Mouse (Mus musculus) embryo, embryonic 10.5 days (tissue): ENCODE results near the gene Ascl5.

Source experiments
- DNase-seq: peaks from one replicate; pipeline ENCODE4 v3.0.0-alpha.2; 2015; ENCODE audit warnings: low spot score

The Ascl5 gene

DNA sequence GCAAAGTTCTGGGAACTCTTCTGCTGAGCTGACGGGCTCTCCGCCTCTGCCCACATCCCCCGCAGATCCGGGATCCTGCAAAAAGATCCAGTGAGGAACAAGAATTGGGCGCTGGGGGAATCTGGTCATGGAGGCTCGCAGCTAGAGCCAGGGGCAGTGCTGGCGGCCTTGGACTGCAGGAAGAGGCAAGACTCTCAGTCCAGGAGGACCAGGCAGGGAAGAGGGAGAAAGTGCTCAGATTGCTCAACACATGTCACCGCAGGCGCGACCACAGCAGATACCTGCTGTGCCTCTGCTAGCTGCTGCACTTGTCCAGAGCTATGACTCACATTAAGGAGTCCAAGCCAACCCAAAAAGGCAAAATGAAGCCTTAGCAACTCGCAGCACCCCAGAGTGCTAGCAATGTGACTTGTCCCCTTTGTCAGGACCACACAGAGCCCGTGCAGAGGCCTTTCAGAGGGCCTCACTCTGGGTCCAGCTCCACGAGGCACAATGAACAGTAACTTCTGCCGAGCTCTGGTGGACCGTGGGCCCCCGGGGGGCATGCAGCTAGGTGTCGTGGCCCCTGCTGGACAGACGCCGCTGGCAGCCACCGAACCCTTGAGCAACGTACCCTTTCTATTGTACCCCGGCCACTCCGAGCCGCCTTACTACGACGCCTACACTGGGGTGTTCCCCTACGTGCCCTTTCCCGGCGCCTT, at the start of gene Ascl5:
TSS of gene Ascl5 (plus strand) at position 493 of the 701 bp plus-strand sequence.
- DNase-seq = no peak

DNA sequence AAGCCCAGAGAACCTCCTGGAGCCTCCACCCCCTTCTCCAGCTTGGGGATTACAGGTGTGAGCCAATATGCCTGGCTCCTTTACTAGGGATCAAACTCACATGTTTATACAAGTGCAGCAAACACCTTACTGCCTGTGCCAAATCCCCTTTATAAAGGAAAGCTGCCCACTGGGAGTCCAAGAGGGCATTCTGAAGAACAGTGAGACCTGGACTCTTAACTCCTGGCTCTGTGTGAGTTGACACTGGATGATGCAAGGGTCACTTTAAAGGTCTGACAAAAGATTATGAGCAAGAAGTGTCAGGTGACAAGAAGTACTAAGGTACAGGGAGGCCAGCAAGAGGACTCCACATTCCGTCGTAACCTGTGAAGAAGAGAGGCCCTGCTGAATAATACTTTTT, 49.2 kb upstream of the Ascl5 start:
- no peak for DNase-seq

DNA sequence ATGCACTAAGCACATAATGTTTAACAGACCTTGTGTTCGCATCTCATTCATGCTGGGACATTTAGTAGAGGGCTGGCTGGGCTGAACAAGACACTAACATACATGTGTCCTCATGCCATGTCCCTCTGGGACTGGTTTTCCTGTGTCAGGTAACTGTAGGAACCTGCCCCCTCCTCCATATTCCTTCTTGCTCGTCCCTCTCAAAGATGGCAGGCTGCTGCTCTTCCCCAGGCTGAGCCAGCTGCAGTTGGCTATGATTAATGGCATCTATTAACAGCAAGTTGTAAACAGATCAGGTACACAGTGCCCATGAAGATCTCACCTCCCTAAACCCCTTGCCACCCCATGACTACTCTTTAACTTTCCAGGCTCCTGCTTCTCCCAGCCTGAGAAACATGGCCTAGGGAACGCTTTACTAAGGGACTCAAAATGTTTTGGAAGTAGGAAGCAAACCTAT, 44.3 kb upstream of the Ascl5 start, which contains the start of gene Igfn1:
TSS of gene Igfn1 (minus strand) at position 51 of the 457 bp plus-strand sequence.
- no peak for DNase-seq

DNA sequence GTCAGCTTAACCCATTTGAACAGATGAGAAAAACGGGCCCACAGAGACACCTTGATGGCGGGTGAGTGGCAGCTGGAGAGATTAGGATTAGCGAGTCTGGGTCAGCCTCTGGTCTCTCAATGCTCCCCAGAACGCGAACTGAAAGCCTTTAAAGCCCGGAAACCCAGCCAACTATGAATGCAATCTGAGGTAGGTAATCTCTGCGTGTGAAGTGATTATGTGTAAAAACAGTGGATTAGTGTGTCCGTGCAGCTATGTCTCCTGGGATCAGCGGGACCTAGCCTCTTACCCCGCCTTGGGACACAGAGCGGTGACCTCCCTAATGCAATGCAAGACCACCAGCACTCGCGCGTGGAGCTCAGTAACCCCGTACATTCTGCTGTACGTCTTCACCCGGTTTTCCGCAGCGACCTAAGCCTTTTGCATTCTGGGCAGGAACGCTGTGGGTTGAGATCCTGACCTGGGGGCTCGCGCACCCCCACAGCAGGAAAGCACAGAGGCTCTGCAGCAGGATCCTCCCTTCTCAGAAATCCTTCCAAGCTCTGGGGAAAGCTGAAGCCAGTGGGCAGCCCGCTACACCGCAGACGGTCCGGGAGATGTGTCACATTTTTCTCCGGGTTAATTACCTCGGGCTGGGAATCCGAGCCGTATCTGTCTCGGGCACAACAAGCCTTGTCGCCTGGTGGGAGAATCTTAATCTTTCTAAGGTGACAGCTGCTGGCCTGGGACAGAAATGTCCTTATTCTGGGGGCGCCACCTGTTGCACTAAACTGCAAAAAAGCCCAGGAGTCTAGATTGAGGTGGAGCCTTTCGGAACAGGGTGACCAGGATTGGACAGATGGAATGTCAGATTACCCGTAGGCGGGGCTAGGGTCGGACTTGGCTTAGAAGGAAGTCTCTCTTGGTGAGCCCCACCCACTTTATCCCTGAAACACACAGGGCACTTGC, 43.1 kb upstream of the Ascl5 start, which contains the start of gene Tmem9:
TSS of gene Tmem9 (plus strand) at position 940 of the 948 bp plus-strand sequence.
- DNase-seq = peak; percentile 91

DNA sequence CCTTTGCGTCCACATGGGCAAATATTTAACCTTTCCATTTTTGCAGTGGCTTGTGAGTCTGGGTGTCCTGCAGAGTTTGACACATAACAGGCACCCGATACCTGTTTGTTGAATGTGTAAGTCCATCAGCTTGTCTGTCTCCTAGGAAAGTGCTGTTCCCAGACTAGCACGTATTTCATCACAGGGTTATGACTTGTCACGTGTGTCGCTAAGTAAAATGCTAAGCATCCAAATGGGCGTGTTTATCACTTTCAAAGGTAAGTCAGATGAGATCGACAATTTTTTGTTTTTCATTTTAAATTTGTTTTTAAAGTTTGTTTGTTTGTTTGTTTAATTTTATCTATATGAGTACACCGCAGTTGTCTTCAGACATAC, 42.5 kb upstream of the Ascl5 start:
- no peak for DNase-seq

DNA sequence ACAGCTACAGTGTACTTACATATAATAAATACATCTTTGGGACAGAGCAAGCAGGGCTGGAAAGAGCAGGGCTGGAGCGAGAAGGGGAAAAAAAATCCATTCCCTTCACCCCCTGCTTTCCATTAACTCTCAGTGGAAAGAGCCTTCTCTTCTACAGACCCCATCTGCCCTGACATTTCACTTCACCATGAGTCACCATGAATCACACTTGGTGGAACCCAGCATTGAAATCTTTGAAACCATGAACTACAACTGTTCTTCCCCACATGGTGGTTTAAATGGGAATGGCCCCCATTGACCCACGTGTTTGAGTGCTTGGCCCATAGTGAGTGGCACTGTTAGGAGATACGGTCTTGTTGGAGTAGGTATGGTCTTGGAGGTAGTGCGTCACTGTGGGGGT, 40.4 kb upstream of the Ascl5 start:
- no peak for DNase-seq

DNA sequence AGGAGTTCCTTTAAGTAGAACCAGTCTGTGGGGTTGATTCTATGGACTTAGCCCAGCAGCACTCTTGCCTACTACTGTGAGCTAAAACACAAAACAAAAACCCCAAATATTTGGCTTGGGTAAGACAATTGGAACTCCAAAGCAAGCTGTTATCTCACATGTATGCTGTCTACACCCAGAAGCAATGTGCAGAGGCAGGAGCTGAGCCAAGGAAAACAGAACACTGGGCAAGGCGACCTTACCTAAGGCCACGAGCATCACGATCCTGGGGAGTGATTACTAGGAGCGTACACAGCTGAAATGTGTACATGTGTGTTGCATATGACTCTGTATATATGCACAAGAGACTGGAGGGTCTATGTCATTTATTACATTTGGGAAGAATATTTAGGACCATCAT, 37.1 kb upstream of the Ascl5 start:
- no peak for DNase-seq

DNA sequence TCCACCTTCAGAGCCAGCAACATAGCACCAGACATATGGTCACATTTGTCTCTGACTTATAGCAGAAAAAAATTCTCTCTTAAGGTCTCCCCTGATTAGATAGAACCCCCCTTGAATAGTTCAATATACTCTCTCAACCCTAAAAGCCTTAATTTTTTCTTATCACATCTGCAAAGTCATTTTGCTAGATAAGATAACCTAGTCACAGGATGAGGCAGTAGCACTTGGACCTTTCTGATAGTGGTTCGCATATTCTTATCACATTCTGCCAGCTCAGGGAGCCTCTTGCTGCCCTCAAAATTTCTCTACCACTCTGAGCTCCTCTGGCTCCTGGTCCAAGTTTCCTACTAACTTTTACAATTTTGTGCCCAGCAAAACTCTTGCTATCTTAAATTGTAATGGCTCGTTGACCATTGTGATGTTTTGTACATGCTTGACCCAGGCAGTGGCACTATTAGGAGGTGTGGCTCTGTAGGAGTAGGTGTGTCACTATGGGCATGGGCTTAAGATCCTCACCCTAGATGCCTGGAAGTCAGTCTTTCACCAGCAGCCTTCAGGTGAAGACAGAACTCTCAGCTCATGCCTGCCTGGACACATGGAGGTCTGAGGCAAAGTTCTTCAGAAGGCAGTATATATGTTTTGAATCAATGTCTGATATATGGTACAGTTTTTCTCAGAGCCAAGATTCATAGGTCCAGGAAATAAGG, 35.7 kb upstream of the Ascl5 start:
- DNase-seq = no peak

DNA sequence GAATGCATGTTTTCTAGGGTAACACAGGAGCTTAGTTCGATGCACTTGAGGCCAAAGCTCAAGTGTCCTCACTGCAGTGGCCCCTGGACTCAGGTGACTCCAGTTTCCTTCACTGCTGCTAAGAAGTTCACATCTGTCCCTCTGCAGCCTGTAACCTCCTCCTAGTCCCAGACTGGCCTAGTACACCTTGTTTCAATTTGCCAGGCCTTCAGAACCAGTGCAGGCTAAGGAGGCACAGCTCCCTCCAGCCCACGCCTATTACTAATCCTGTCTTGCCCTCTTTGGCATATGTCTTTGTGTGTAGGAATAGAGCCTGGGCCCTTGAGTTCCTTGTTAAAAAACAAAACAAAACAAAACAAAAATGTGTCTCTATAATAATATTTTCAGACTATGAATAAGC, 33.3 kb upstream of the Ascl5 start:
- peak; percentile 37 for DNase-seq

DNA sequence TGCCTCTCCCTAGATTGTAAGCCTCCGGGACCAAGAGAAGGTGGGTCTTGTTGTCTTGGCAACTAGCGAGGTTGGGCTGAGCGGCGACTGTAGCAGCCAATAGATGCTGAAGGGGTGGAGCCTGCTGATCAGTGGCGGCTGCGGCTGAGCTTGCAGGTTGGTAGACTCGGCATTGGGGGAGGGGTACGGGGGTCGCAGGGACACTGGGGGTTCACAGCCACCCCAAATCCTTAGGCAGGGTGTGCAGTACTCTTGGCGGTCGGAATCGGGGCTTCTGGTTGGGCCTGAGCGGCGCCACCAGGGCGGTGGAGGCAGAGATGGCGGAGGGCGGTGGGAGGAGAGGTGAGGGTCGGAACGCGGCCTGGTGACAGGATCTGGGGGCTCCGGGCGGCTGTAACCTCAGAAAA, 32.7 kb upstream of the Ascl5 start:
- peak; percentile 98 for DNase-seq

DNA sequence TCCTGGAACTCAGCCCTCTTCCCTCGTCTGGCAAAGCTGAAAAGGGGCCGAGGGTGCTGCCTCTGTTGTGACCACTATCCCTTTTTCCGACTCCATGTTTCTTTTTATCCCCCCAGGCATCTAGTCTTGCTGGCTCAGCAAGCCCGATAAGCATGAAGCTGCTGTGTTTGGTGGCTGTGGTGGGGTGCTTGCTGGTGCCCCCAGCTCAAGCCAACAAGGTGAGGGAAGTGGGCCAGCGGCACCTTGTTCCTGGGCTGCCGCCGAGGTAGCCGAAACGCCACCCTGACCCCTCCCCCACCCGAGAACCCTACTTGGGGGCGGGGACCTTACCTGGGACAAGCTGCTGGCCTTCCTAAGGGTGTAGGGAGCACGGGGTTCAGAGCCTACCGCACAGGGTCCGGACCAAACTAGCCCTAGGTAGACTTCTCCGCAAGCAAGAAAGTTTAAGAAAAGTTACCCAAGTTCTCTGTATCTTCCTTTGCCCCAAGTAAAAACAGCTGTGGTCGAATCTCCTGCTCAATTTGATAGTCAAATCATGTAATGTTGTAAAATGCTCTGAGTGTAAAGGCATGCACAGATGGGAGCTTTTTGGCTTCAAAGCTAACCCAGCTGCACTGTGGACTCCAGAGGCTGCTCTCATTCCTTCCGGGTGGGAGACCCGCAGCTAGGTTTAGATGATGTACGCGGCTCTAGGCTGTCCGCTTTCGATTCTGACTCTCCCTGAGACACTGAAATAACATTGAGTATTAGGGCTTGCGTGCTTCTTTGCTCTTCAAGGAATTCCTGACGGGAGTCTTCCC, 32.0 kb upstream of the Ascl5 start:
- DNase-seq = peak; percentile 46

DNA sequence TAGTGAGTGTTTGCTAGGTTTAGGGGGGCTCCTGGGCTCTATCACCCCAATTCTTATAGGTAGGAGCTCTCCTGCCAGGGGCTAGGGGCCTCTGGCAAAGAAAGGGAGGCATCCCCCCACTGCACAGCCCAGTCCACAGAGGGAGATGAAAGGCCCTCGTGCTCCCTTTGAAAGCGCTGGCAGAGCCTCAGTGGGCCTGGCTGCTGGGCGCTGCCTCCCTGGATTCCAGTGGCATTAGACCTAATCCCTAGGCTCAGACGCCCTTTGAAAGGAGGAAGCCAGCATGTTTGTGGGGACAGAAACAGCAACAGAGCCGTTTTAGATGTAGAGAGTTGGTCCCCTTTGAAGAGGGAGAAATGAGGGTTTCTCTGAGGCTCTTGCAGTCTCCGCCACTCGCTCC, 20.4 kb upstream of the Ascl5 start:
- DNase-seq = no peak

DNA sequence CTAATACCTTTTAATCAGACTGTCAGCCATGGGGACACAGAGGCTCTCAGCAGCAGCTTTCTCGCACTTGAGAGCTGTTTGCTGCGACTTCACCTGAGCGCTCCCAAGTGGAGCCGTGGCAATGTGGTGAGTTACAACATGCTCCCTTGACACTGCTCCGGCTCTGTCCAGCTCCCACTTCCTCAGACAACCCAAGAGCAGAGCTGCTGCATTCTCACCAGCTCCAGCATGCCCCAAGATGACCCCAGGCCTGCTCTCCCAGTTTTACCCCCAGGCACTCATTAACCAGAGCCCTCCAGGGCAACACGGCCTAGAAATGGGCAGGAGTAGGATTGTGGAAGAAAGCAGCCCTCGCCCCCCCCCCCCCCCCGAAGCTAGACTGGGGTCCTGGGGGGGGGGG, 18.9 kb upstream of the Ascl5 start:
- no peak for DNase-seq

DNA sequence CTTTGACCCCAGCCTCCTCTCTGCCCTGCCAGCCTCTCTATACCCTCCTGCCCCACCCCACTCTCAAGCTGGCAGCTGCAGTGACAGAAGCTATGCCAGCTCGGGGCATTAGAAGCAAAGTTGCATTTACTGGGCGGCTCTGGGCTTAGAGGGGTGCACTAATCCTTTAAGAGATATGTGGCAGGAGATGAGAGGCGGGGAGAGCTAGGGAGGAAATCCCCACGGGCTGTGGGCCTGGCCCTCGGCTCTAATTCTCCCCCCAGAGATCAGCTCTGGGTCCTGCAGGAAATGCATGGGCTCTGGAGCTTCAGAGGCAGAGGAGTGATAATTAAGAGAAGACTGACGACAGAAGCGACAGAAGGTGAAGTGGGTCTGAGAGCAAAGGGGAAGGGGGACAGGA, 17.6 kb upstream of the Ascl5 start:
- DNase-seq = no peak

DNA sequence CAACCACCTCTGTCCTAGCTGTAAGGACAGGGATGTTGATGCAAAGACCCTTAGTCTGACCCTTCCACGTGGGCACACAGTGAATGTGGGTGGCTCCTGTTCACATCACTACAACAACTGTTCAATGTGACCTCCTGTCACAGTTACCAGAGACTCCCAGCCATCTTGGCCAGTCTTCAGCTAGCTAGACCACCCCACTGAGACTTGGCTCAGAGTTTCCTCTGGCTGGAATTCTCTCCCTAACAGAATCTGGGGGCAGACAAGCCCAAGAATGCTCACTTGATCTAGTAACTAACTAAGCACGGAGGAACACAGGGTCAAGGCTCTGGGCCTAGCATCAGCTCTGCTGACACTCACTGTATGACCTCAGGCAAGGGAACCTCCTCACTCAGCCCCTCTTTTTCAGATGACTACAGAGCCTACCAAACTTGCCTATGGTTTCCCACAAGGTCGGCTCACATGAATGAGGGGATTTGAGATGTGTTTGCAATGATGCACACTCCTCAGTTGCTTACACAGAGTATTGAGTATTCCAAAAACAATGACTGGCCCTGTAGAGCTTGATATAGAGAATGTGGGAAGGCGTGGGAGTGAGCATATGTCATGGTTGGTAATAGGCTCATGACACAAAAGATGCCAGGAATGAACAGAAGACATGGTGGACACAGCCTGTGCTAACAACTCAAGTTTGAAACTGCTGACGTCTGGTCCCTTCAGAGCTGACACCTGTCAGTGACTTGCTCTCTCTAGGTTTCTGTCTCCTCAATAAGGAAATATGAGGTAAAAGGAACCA, 11.7 kb upstream of the Ascl5 start:
- no peak for DNase-seq

DNA sequence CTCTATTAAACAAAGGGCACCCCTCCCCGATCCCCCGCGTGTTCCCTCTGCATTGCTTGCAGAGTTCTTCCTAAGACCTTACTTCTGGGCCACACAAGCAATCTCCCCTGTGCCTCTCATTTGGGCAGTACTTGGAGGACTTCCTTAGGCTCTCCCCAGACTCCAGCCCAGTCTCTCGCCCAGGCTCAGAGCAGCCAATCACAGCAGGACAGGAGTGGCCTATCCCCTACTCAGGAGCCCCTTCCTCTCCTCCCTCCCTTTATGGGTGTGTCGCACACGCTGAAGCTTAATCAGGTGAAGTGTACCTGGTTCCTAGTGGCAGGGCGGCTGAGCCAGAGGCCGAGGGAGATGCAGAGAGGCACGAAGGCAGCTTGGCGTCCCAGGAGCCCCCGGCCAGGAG, 10.2 kb upstream of the Ascl5 start:
- no peak for DNase-seq

DNA sequence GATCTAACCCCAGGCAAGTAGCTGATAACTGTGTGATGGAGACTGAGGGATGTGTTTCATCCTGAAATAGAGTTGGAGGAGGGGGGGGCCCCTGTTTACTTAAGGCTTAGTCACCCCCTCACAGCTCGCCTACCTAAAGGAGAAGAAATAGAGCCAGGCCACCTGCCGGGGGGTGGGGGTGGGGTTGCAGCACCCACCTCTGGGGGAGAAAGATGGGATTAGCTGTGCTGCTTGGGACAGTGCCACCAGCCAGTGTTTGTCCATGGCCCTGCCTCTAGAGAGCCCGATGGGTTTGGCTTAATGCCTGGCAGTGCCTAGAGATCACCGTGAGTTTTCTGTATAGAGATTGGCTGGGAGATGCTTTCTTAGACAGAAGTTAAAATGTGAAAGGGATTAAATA, 9.7 kb upstream of the Ascl5 start:
- no peak for DNase-seq

DNA sequence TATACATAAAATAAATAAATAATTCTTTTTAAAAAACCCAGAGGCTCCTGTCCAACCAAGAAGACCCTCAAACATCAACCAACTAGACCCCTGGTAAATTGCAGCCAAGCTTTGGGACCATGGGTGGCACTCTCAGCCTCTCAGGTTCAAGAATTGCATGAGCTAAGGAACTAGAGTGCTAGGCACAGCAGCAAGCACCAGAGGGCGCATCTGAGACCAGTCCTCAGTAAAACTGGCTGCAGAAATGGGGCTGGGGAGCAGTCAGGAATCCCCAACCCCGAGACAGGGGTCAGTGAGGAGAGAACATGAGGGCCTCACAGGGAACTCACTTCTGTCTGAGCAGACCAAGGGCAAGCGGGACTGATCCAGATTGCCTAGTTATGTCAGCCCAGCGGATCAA, 4.8 kb upstream of the Ascl5 start:
- peak; percentile 80 for DNase-seq

DNA sequence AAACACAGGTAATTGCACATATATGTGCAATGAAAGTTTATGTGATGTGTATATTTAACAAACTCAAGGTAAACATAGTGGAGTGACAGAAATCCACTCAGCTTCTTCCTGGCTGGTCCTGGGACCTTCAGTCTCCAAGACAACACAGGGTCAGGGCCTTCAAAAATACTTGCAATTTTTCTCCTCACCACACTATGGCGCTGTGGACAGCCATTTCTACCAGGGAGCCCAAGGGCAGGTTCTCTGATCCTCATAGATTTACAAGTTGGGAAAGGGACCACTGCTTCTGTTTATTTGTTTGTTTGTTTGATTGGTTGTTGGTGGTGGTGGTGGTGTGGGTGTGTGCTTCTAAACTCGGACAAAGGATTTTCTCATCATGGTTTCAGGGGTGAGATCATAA, 3.2 kb upstream of the Ascl5 start:
- DNase-seq = peak; percentile 63

DNA sequence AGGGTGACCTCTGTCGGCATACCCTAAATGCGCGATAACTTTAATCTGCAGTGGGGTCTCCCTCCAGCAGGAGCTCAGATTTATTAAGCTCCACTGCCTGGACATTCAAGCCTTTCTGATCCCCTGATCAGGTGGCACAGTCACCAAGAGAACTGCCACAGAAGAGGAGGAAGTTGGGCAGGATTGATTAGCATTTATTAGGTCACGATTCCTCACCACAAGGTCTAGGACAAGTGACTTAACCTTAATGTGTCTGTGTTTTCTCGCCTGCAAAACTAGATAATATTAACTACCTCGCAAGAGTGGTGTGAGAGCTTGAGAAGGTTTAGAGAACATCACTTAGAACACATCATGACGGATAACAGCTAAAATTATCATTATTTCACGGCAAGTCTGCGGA, 2.7 kb upstream of the Ascl5 start:
- no peak for DNase-seq

DNA sequence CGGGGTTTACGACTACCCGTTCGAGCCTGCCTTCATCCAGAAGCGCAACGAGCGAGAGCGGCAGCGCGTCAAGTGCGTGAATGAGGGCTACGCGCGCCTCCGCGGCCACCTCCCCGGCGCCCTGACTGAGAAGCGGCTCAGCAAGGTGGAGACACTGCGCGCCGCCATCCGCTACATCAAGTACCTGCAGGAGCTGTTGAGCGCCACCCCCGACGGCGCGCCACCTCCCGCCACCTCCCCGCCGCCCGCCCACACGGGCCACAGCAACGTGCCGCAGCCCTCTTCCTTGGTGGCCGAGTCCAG, 360 bp downstream of the Ascl5 start:
- DNase-seq = no peak
